Mouse (Mus musculus) lung, postnatal 0 days (tissue): Measurements from ENCODE around the gene Lypd6b. TPM values are rescaled to one million over a fixed set of nuclear protein-coding genes. Genes with fewer than 3 reads are reported as not detected.

ENCODE experiments used
- ATAC-seq: fragments of 200-750 bp; cut with Nextera tagmentation; 2 replicates; pipeline ENCODE4 v1.8.0; 2017; ENCODE audit warnings: moderate library complexity
- DNase-seq: peaks from one replicate; pipeline ENCODE4 v3.0.0-alpha.2; 2016; ENCODE audit warnings: low spot score
- H3K27ac ChIP-seq: fragments of 300-500 bp; sonication (generic); 2 replicates; pipeline ENCODE4 v1.5.1; 2014; ENCODE audit warnings: antibody characterized with exemption, mild to moderate bottlenecking, low read length, mixed read lengths
- H3K27me3 ChIP-seq: fragments of 300-500 bp; sonication (generic); replicated peaks from 2 replicates; pipeline ENCODE4 v1.6.1; 2014; ENCODE audit warnings: low read length, mixed read lengths; ENCODE audit not compliant: insufficient read depth
- H3K36me3 ChIP-seq: fragments of 300-500 bp; sonication (generic); 2 replicates; pipeline ENCODE4 v1.6.1; 2014; ENCODE audit warnings: low read length, mixed read lengths; ENCODE audit not compliant: insufficient read depth
- H3K4me1 ChIP-seq: fragments of 300-500 bp; sonication (generic); 2 replicates; pipeline ENCODE4 v1.6.1; 2014; ENCODE audit warnings: antibody characterized with exemption, low read depth, low read length, mixed read lengths; ENCODE audit not compliant: insufficient read depth
- H3K4me2 ChIP-seq: fragments of 300-500 bp; sonication (generic); replicated peaks from 2 replicates; pipeline ENCODE4 v1.6.1; 2014; ENCODE audit warnings: low read depth, mild to moderate bottlenecking, low read length, moderate library complexity, mixed read lengths
- H3K4me3 ChIP-seq: fragments of 300-500 bp; sonication (generic); 2 replicates; pipeline ENCODE4 v1.5.1; 2014; ENCODE audit warnings: low read depth, low read length
- H3K9ac ChIP-seq: fragments of 300-500 bp; sonication (generic); replicated peaks from 2 replicates; pipeline ENCODE4 v1.6.1; 2014; ENCODE audit warnings: low read depth, mild to moderate bottlenecking
- H3K9me3 ChIP-seq: fragments of 300-500 bp; sonication (generic); 2 replicates; pipeline ENCODE4 v1.6.1; 2016; ENCODE audit warnings: low read length, mixed read lengths
- CTCF ChIP-seq: IDR thresholded peaks from 2 replicates; pipeline ENCODE4 v1.5.1; 2016; ENCODE audit warnings: antibody characterized with exemption, mild to moderate bottlenecking
- EP300 ChIP-seq: IDR thresholded peaks from 2 replicates; pipeline ENCODE4 v1.6.1; 2016; ENCODE audit warnings: antibody characterized with exemption, mild to moderate bottlenecking, control low read depth
- WGBS: fragments of 180-500 bp; shearing (Covaris S2); extraction: QIAGEN DNeasy Blood & Tissue Kit; methylation state at CpG from one replicate; pipeline ENCODE4 v1.1.7; 2014; 5-methylcytosine and 5-hydroxymethylcytosine counted together
- polyA plus RNA-seq: library from polyadenylated mRNA; unstranded; fragments of >200 nt; fragmentation: Nextera tagmentation; extraction: Ambion mirVana; gene quantifications from 2 replicates; pipeline ENCODE4 v1.2.1, GENCODE M21; 2015

Gene Lypd6b
- polyA plus RNA-seq, 1 experiment from 2014 or later = 3.9 TPM

DNA sequence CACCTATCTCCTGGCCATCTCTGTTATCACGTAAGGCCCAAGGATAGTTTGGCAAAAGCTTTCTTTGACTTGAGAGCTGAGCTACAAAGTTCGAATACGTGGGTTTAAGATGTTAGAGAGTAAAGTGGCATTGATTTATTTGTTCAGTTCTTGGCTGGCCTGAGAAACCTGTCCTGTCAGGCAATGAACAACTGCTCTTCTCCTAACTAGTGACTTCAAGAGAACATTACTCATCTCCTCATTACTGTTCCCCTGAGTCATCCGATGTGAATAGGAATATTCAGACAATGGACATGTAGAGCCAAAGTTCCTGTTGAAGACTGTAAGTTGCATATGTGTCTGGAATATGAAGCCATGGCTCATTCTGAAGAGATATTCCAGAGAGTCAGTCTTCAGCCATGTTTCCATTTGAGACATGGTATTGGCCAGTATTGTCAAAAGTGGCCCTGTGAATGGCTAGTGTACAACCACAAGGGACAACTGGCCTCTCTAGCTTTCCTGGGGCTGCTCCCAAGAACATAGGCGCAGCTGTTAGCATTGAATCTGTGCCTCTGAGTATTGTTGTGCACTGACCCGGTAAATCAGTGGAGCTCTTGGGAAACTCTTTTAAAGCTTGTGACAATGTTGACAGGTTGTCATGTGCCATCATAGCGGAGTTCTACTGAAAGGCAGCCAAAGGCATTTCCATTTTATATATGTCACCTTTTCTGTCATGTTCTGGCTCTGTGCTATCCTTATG, 124.0 kb downstream of the Lypd6b start:
- no peaks in the 10 kb centered on the region for H3K9me3 ChIP-seq
- H3K9ac ChIP-seq = no peak overlapping the region
- no peak for DNase-seq
- no peak for TF ChIP-seq CTCF
- no peak for TF ChIP-seq EP300
- no peaks in the 10 kb centered on the region for H3K36me3 ChIP-seq
- no peaks in the 10 kb centered on the region for H3K4me1 ChIP-seq
- H3K27me3 ChIP-seq = no peaks in the 10 kb centered on the region
- H3K27ac ChIP-seq = no peak overlapping the region
- 67% methylated on average over 7 of the region's 7 CpGs for WGBS
- no peak overlapping the region for H3K4me3 ChIP-seq
- no peak for ATAC-seq
- no peak overlapping the region for H3K4me2 ChIP-seq

- ATAC-seq (no peak), DNase-seq (no peak)
- Histone ChIP-seq H3K4me3 (no peak overlapping the region), H3K27me3 (no peaks in the 10 kb centered on the region), H3K4me2 (no peak overlapping the region), H3K9me3 (no peaks in the 10 kb centered on the region), H3K36me3 (no peaks in the 10 kb centered on the region), H3K9ac (no peak overlapping the region), H3K4me1 (no peaks in the 10 kb centered on the region), H3K27ac (no peak overlapping the region)
- WGBS = 80% methylated on average over 3 of the region's 3 CpGs
- TF ChIP-seq CTCF (no peak), EP300 (no peak)
These were observed 124.9 kb downstream of the Lypd6b start for GRCm38 (mm10) chr2:49912261-49912895.

DNA sequence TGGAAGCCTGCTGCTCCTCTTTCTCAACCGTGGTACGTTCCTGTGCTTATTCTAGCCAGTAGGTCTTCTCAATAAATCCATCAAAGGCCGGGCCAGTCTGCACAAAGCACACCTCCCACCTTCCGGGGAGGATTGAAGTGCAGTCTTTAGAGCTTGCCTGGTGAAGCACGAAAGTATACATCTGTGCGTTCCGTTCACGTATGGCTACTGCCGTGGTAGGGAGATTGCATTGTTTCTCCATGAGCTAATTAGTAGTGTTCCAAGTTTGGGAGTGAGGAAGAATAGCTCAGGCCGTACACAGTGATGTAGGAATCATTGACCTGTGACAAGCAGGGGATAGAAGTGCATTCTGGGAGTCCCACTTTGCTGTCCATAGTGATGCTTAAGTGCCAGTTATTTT, 130.0 kb downstream of the Lypd6b start:
- no peaks in the 10 kb centered on the region for H3K4me1 ChIP-seq

DNA sequence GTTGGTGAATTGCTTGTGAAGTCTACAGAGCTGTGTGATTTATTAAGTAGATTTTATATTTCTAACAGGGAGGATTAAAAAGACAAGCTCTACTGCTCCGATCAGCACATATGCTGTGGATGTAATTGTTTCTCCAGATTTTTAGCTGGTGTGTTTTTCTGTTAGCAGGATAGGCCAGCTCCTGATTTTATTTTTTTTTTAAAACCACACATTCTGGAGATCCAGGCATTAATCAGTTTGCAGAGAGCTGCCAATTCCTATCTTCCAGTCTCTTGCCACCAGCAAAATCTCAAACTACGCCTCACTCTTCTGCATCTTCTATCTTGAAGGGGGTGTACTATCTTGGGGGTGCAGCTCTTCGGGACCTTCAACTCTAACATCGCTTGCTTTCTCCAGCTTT, 130.6 kb downstream of the Lypd6b start:
- H3K9ac ChIP-seq = no peak overlapping the region
- DNase-seq = no peak
- H3K27me3 ChIP-seq = no peaks in the 10 kb centered on the region
- H3K9me3 ChIP-seq = no peaks in the 10 kb centered on the region
- 47% methylated on average over 4 of the region's 4 CpGs for WGBS
- H3K27ac ChIP-seq = no peak overlapping the region
- TF ChIP-seq CTCF (no peak), EP300 (no peak)
- H3K4me3 ChIP-seq = no peak overlapping the region
- ATAC-seq = no peak
- no peak overlapping the region for H3K4me2 ChIP-seq
- no peaks in the 10 kb centered on the region for H3K36me3 ChIP-seq
- H3K4me1 ChIP-seq = no peaks in the 10 kb centered on the region

More for the DNA sequence above, 130.0 kb downstream of the Lypd6b start:
- Histone ChIP-seq H3K27ac (no peak overlapping the region), H3K4me3 (no peak overlapping the region), H3K9ac (no peak overlapping the region), H3K36me3 (no peaks in the 10 kb centered on the region), H3K4me2 (no peak overlapping the region), H3K27me3 (no peaks in the 10 kb centered on the region), H3K9me3 (no peaks in the 10 kb centered on the region)
- 65% methylated on average over 10 of the region's 10 CpGs for WGBS
- DNase-seq (no peak), ATAC-seq (no peak)
- TF ChIP-seq EP300 (no peak), CTCF (no peak)

DNA sequence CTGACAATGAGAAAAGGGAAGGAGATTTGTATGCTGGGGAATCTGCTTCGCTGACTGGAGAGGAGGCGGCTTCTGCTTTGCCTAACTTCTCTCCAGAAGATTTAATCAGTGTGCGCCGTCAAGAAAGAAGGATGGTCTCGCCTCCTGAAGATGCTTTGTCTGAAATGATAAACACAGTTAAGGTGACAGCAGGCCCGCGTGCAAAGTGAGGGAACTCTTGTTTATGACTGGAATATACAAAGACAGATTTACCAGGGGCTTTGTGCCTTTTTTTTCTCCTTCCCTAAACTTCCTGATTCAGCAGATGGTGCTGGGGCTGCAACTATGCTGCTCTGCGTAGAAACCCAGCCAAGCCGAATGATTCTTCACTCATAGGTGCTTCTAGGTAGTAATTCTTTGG, 131.2 kb downstream of the Lypd6b start:
- WGBS = 17% methylated on average over 9 of the region's 9 CpGs
- no peaks in the 10 kb centered on the region for H3K27me3 ChIP-seq
- H3K9me3 ChIP-seq = no peaks in the 10 kb centered on the region
- H3K4me1 ChIP-seq = no peaks in the 10 kb centered on the region
- H3K4me2 ChIP-seq = no peak overlapping the region
- H3K9ac ChIP-seq = no peak overlapping the region
- no peak overlapping the region for H3K27ac ChIP-seq
- no peak for DNase-seq
- no peaks in the 10 kb centered on the region for H3K36me3 ChIP-seq
- H3K4me3 ChIP-seq = no peak overlapping the region
- ATAC-seq = no peak
- TF ChIP-seq EP300 (no peak), CTCF (no peak)

DNA sequence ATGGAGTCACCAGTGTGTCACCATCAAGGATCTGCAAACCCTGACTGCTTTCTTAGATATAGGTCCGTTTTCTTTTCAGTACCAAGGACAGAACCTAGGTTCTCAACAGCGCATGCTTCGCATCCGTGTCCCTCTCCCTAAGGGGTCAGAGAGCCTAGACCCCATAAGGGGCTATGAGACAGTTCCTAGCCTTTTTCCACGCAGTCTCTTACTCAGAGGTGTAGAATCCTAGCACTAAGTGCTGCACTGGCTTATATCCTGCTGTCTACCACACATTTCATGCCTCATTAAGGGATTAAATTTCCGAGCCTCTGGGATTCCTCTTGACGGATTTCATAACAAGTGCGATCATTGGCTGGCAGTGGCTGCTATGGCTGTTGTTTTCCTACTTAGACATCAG, 134.5 kb downstream of the Lypd6b start:
- Histone ChIP-seq H3K27me3 (no peaks in the 10 kb centered on the region), H3K4me3 (no peak overlapping the region), H3K9me3 (no peaks in the 10 kb centered on the region), H3K4me2 (no peak overlapping the region), H3K27ac (no peak overlapping the region), H3K4me1 (no peaks in the 10 kb centered on the region), H3K9ac (no peak overlapping the region), H3K36me3 (no peaks in the 10 kb centered on the region)
- 49% methylated on average over 8 of the region's 8 CpGs for WGBS
- no peak for DNase-seq
- ATAC-seq = no peak
- TF ChIP-seq EP300 (no peak), CTCF (no peak)
